Mouse (Mus musculus) myocyte (in vitro differentiated cells): ENCODE measurements at regions not wholly inside any gene's neighbourhood (a gene's known extent, or its start where the extent isn't known, plus 50 kb on each side); places are given as distances from the start of the nearest gene placed in this dataset.

ENCODE experiments used
- H3K27me3 ChIP-seq: one replicate; pipeline ENCODE4 v1.6.1; 2011; ENCODE audit not compliant: control insufficient read depth, insufficient read depth, insufficient read length
- H3K36me3 ChIP-seq: one replicate; pipeline ENCODE4 v1.6.1; 2011; ENCODE audit not compliant: control insufficient read depth, insufficient read depth
- H3K4me2 ChIP-seq: one replicate; pipeline ENCODE4 v1.6.1; 2011; ENCODE audit warnings: low read depth, control low read depth
- H3K4me3 ChIP-seq: one replicate; pipeline ENCODE4 v1.5.1; 2011; ENCODE audit warnings: mild to moderate bottlenecking, control low read depth, moderate library complexity
- H3K79me2 ChIP-seq: one replicate; pipeline ENCODE4 v1.6.1; 2011; ENCODE audit not compliant: control insufficient read depth, insufficient read depth
- H3ac ChIP-seq: one replicate; pipeline ENCODE4 v1.6.1; 2011; ENCODE audit not compliant: control insufficient read depth, insufficient read length
- CEBPB ChIP-seq: IDR thresholded peaks from 2 replicates; pipeline ENCODE4 v1.6.1; 2011; ENCODE audit warnings: mild to moderate bottlenecking, moderate library complexity; ENCODE audit not compliant: poor library complexity, insufficient read depth, severe bottlenecking
- E2F4 ChIP-seq: IDR thresholded peaks from one replicate; pipeline ENCODE4 v1.6.1; 2011; ENCODE audit warnings: mild to moderate bottlenecking, control low read depth, moderate library complexity; ENCODE audit not compliant: insufficient read depth
- MAX ChIP-seq: IDR thresholded peaks from one replicate; pipeline ENCODE4 v1.6.1; 2011; ENCODE audit warnings: low read depth, mild to moderate bottlenecking, control low read depth
- MYOD1 ChIP-seq, 3 experiments: IDR thresholded peaks; one replicate each; pipeline ENCODE4 v1.6.1; 2011; ENCODE audit warnings: control low read depth in 2 of 3, low read depth in 2 of 3, mild to moderate bottlenecking in 2 of 3, moderate library complexity in 1 of 3; ENCODE audit not compliant: insufficient read length in 2 of 3, control insufficient read depth in 1 of 3
- MYOG ChIP-seq, 3 experiments: IDR thresholded peaks; one replicate each; pipeline ENCODE4 v1.6.1; 2011; ENCODE audit warnings: control low read depth in 2 of 3, low read depth in 2 of 3, mild to moderate bottlenecking in 2 of 3; ENCODE audit not compliant: insufficient read length in 2 of 3, control insufficient read depth in 1 of 3, insufficient read depth in 1 of 3
- POLR2A ChIP-seq: IDR thresholded peaks from one replicate; pipeline ENCODE4 v1.6.1; 2011; ENCODE audit warnings: low read depth, mild to moderate bottlenecking, control low read depth, moderate library complexity; ENCODE audit not compliant: insufficient read length
- POLR2AphosphoS2 ChIP-seq: IDR thresholded peaks from one replicate; pipeline ENCODE4 v1.6.1; 2011; ENCODE audit warnings: low read depth, control low read depth; ENCODE audit not compliant: insufficient read length
- REST ChIP-seq: IDR thresholded peaks from one replicate; pipeline ENCODE4 v1.6.1; 2011; ENCODE audit warnings: mild to moderate bottlenecking, control low read depth, moderate library complexity; ENCODE audit not compliant: insufficient read depth, insufficient read length
- SRF ChIP-seq: IDR thresholded peaks from one replicate; pipeline ENCODE4 v1.6.1; 2011; ENCODE audit warnings: low read depth; ENCODE audit not compliant: control insufficient read depth, insufficient read length
- TCF12 ChIP-seq: IDR thresholded peaks from one replicate; pipeline ENCODE4 v1.6.1; 2011; ENCODE audit warnings: mild to moderate bottlenecking, control low read depth; ENCODE audit not compliant: poor library complexity, insufficient read depth, severe bottlenecking
- TCF3 ChIP-seq: IDR thresholded peaks from one replicate; pipeline ENCODE4 v1.6.1; 2011; ENCODE audit warnings: low read depth, control low read depth; ENCODE audit not compliant: insufficient read length
- USF1 ChIP-seq: IDR thresholded peaks from one replicate; pipeline ENCODE4 v1.6.1; 2011; ENCODE audit warnings: low read depth, mild to moderate bottlenecking, control low read depth, moderate library complexity

DNA sequence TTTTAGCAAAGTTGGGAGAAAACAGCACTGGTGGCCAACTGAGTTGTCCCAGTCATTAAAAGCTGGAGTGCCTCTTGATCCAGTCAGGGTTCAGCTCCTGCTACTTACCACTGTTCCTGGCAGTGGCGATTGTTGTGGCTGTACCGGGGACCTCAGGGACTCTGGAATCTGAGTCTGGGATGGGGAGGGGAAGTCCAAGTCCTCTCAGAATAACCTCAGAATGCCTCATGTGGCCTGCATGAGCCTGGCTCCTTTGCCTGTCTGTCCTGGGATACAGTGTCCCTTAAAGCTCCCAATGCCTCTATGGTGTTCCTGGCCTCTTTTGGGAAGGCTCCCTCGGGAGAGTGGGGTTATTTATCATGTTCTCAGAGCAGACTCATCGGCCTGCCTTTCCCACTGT lies 173.8 kb upstream of the Col8a1 start:
- no peak overlapping the region for H3K4me3 ChIP-seq

DNA sequence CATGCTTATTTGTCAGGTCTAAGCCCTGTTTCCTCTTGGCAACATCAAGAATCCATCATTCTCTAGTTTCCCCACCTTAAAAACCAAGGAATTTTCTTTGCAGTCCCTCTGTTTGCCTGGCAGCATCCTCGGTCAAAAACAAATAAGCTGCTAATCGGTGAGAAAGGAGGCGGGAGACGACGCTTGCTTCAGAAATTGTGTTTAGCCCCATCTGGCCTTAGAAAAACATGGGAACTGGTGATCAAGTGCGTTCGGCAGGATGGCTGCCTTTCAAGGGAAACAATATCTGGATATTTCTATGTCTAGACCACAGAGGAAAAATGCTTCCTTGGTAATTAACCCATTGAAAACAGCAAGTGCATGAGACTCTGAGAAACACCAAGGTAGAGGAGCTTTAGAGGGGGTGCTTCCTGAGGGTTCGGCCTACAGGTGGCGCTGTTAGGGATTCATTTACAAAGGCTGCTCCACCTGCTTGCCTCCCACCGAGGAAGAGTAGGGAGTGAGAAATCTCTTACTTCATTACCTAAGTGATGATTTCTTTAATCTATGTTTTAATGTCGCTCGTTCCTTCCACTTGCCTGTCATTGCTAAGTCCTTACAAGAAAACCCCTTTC lies 174.7 kb upstream of the Col8a1 start:
- H3ac ChIP-seq = no peak overlapping the region

More for the DNA sequence above, 173.8 kb upstream of the Col8a1 start:
- TF ChIP-seq MAX (no peak), E2F4 (no peak), POLR2A (no peak), REST (no peak), MYOD1 (IDR thresholded peaks at IDR 0.05; ENCODE audit: control insufficient read depth in 1 of 3, insufficient read length in 2 of 3, low read depth in 2 of 3) (no peak), TCF3 (no peak)
- no peaks in the 10 kb centered on the region for H3K27me3 ChIP-seq
- H3K4me2 ChIP-seq = no peak overlapping the region
- no peaks in the 10 kb centered on the region for H3K79me2 ChIP-seq
- H3ac ChIP-seq = no peak overlapping the region
- no peaks in the 10 kb centered on the region for H3K36me3 ChIP-seq

DNA sequence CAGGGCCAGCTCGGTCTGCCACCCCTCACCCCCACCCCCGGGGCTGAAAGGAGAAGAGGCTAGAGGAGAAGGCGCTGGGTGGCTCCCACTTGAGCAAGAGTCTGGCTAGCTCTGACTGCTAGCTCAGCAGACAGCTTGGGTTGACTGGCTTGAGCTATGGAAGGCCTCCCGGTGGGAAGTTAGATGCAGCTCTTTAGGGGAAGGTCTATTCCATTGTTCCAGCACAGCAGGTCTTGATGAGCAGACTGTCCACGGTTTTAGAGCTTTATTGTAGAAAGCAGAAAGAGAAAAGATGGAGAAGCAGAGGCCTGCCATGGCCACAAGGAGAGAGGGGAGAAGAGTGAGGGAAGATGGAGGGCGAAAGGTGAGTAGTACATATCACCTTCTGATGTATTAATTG lies 190.9 kb upstream of the Col8a1 start:
- no peaks in the 10 kb centered on the region for H3K36me3 ChIP-seq
- no peak overlapping the region for H3K4me3 ChIP-seq
- H3K27me3 ChIP-seq = no peaks in the 10 kb centered on the region
- H3K4me2 ChIP-seq = no peak overlapping the region
- H3K79me2 ChIP-seq = no peaks in the 10 kb centered on the region
- no peak for TF ChIP-seq USF1
- no peak for TF ChIP-seq MYOG (IDR thresholded peaks at IDR 0.05; ENCODE audit: control insufficient read depth in 1 of 3, insufficient read depth in 1 of 3, insufficient read length in 2 of 3, low read depth in 2 of 3)
- no peak for TF ChIP-seq CEBPB
- TF ChIP-seq POLR2A = no peak
- no peak for TF ChIP-seq E2F4
- TF ChIP-seq MAX = no peak
- TF ChIP-seq SRF = no peak
- no peak for TF ChIP-seq POLR2AphosphoS2
- TF ChIP-seq MYOD1 (IDR thresholded peaks at IDR 0.05; ENCODE audit: control insufficient read depth in 1 of 3, insufficient read length in 2 of 3, low read depth in 2 of 3) = no peak
- TF ChIP-seq TCF12 = no peak
- TF ChIP-seq TCF3 = no peak
- no peak for TF ChIP-seq REST
- H3ac ChIP-seq = no peak overlapping the region

More for the DNA sequence above, 174.7 kb upstream of the Col8a1 start:
- Histone ChIP-seq H3K36me3 (no peaks in the 10 kb centered on the region), H3K4me3 (no peak overlapping the region), H3K27me3 (no peaks in the 10 kb centered on the region), H3K4me2 (no peak overlapping the region), H3K79me2 (no peaks in the 10 kb centered on the region)
- TF ChIP-seq MAX (no peak), USF1 (no peak)

DNA sequence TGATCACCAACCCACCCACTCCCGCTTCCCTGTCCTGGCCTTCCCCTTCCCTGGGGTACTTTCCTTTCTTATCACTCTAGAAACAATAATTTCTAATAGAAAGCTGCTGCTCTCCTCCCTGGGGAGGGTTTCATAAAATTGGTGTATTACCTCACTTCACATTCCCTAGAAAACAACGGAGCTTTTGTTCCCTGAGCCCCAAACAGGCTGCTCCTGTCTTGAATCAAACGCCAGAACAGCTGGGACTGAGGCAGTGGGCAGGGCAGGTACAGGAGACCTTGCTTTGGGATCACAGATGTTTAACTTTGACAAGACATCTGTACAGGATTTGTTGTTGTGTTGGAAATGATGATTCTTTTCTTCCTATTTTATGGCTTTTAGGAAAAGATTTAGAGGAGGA lies 192.8 kb upstream of the Col8a1 start:
- H3K27me3 ChIP-seq = no peaks in the 10 kb centered on the region
- H3K79me2 ChIP-seq = no peaks in the 10 kb centered on the region
- H3K4me3 ChIP-seq = no peak overlapping the region
- H3ac ChIP-seq = no peak overlapping the region
- TF ChIP-seq E2F4 (no peak), USF1 (no peak), TCF3 (no peak), POLR2AphosphoS2 (no peak), MYOD1 (IDR thresholded peaks at IDR 0.05; ENCODE audit: control insufficient read depth in 1 of 3, insufficient read length in 2 of 3, low read depth in 2 of 3) (no peak), MAX (no peak), SRF (no peak), MYOG (IDR thresholded peaks at IDR 0.05; ENCODE audit: control insufficient read depth in 1 of 3, insufficient read depth in 1 of 3, insufficient read length in 2 of 3, low read depth in 2 of 3) (no peak), REST (no peak), TCF12 (no peak), POLR2A (no peak), CEBPB (no peak)
- no peaks in the 10 kb centered on the region for H3K36me3 ChIP-seq
- no peak overlapping the region for H3K4me2 ChIP-seq

DNA sequence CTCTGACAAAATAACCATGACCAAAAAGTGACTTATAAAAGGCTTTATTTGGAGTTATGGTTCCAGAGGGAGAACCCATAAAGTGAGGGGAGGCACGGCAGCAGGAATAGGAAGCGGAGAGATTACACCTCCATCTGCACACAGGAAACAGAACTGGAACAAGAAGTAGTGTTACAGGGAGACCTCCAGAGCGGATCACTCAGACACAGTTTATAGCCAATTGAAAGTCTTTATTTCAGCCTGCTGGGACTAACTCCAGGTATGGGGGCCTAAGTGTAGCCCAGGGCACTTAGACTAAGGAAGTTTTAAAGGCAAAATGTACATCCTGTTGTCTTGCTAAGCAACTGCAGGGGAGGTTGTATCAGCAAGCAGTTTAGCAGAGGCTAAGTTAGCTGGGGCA lies 195.1 kb upstream of the Col8a1 start:
- no peak overlapping the region for H3ac ChIP-seq
- H3K4me2 ChIP-seq = no peak overlapping the region
- H3K4me3 ChIP-seq = no peak overlapping the region
- H3K79me2 ChIP-seq = no peaks in the 10 kb centered on the region
- no peaks in the 10 kb centered on the region for H3K36me3 ChIP-seq
- TF ChIP-seq MAX = no peak
- no peak for TF ChIP-seq POLR2AphosphoS2
- no peak for TF ChIP-seq MYOD1 (IDR thresholded peaks at IDR 0.05; ENCODE audit: control insufficient read depth in 1 of 3, insufficient read length in 2 of 3, low read depth in 2 of 3)
- TF ChIP-seq TCF12 = no peak
- no peak for TF ChIP-seq SRF
- no peak for TF ChIP-seq TCF3
- TF ChIP-seq POLR2A = no peak
- no peak for TF ChIP-seq CEBPB
- TF ChIP-seq E2F4 = no peak
- no peak for TF ChIP-seq USF1
- TF ChIP-seq REST = no peak
- H3K27me3 ChIP-seq = no peaks in the 10 kb centered on the region
